Mouse (Mus musculus) ES-E14 (cell line): ENCODE measurements at regions not wholly inside any gene's neighbourhood (a gene's known extent, or its start where the extent isn't known, plus 50 kb on each side); places are given as distances from the start of the nearest gene placed in this dataset.

Experiments
- DNase-seq: peaks from one replicate; pipeline ENCODE4 v3.0.0-alpha.2; 2013; ENCODE audit warnings: low read depth, low spot score
- H3K27ac ChIP-seq: 2 replicates; pipeline ENCODE4 v1.5.1; 2012; ENCODE audit warnings: low read depth, mild to moderate bottlenecking, low read length, moderate library complexity, mixed read lengths; ENCODE audit not compliant: poor library complexity, insufficient read depth, severe bottlenecking
- H3K36me3 ChIP-seq: 2 replicates; pipeline ENCODE4 v1.6.1; 2012; ENCODE audit warnings: mild to moderate bottlenecking, low read length, moderate library complexity, mixed read lengths; ENCODE audit not compliant: control insufficient read depth, poor library complexity, insufficient read depth, severe bottlenecking
- H3K4me1 ChIP-seq, 2 experiments: fragments of 150-350 bp in 1 of 2; sonication (generic) in 1 of 2; 2 replicates each; pipeline ENCODE4 v1.6.1; 2012; ENCODE audit warnings: low read length in 2 of 2, mild to moderate bottlenecking in 1 of 2, mixed read lengths in 1 of 2; ENCODE audit not compliant: control insufficient read depth in 2 of 2, insufficient read depth in 2 of 2, poor library complexity in 1 of 2
- H3K4me3 ChIP-seq, 2 experiments: fragments of 150-350 bp in 1 of 2; sonication (generic) in 1 of 2; 2 replicates each; pipeline ENCODE4 v1.5.1; 2012; ENCODE audit warnings: low read length in 2 of 2, low read depth in 1 of 2, mild to moderate bottlenecking in 1 of 2, mixed read lengths in 1 of 2; ENCODE audit not compliant: insufficient read depth in 1 of 2, poor library complexity in 1 of 2, severe bottlenecking in 1 of 2
- H3K9ac ChIP-seq: 2 replicates; pipeline ENCODE4 v1.6.1; 2012; ENCODE audit warnings: low read depth, mild to moderate bottlenecking, low read length, mixed read lengths; ENCODE audit not compliant: poor library complexity, insufficient read depth, severe bottlenecking
- H3K9me3 ChIP-seq: fragments of 150-350 bp; sonication (generic); 2 replicates; pipeline ENCODE4 v1.6.1; 2012; ENCODE audit warnings: low read depth, mild to moderate bottlenecking, low read length; ENCODE audit not compliant: control insufficient read depth, insufficient read depth
- CHD2 ChIP-seq: IDR thresholded peaks from 2 replicates; pipeline ENCODE4 v1.6.1; 2014; ENCODE audit warnings: mild to moderate bottlenecking, low read depth, low read length, inconsistent platforms
- HCFC1 ChIP-seq: IDR thresholded peaks from 2 replicates; pipeline ENCODE4 v1.6.1; 2012; ENCODE audit warnings: low read length, inconsistent platforms, borderline replicate concordance; ENCODE audit not compliant: insufficient read depth
- MAFK ChIP-seq: IDR thresholded peaks from 2 replicates; pipeline ENCODE4 v1.6.1; 2014; ENCODE audit warnings: mild to moderate bottlenecking, low read depth, low read length, inconsistent platforms; ENCODE audit not compliant: insufficient read depth
- ZC3H11A ChIP-seq: IDR thresholded peaks from 2 replicates; pipeline ENCODE4 v1.6.1; 2012; ENCODE audit warnings: low read depth, mild to moderate bottlenecking, inconsistent platforms, low read length, borderline replicate concordance
- ZNF384 ChIP-seq: IDR thresholded peaks from 2 replicates; pipeline ENCODE4 v1.6.1; 2012; ENCODE audit warnings: low read depth, low read length, inconsistent platforms
- in situ Hi-C, 2 experiments: fragments of 600-800 bp; cut with MboI; formaldehyde crosslinking; loops; one replicate each; pipeline ENCODE4 v1.15.1; 2025; ENCODE audit warnings: low sequenced_read_pairs in 2 of 2, inconsistent platforms in 1 of 2; ENCODE audit not compliant: unreplicated experiment in 2 of 2

DNA sequence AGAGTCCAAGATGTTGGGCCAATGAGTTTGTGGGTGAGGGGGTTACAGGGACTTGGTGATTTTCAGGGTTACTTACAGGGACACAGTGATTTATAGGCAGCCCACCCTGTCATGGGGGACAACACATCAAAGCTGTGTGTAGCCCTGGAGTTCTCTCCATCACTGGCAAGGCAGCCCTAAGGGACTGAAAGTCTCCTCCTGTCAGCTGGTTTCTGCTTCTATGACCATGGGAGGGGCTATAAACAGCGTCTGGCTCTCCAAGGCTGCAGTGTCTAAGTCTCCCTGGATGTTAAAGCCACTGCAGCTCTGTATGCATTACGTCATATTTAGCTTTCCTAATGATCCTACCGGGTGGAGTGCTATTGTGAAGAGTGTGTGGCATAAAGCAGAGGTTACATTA lies 66.2 kb upstream of the Zfp644 start:
- H3K36me3 ChIP-seq: no peaks in the 10 kb centered on the region
- H3K4me1 ChIP-seq: peaks cover 0 to 8% of the 10 kb centered on the region in 2 experiments; a peak in 1 of 4 replicates
- DNase-seq: no peak
- H3K9ac ChIP-seq: no peak overlapping the region
- in situ Hi-C loops: loop anchor here in 1 of 2 experiments (25.0 kb wide), 1 partner anchor 301 kb away; the partner anchor contains the start of gene Barhl2
- no peak for TF ChIP-seq MAFK
- TF ChIP-seq HCFC1: no peak
- TF ChIP-seq ZC3H11A: no peak
- TF ChIP-seq CHD2: no peak
- TF ChIP-seq ZNF384: no peak
- no peak overlapping the region for H3K4me3 ChIP-seq
- no peak overlapping the region for H3K27ac ChIP-seq
- no peaks in the 10 kb centered on the region for H3K9me3 ChIP-seq

DNA sequence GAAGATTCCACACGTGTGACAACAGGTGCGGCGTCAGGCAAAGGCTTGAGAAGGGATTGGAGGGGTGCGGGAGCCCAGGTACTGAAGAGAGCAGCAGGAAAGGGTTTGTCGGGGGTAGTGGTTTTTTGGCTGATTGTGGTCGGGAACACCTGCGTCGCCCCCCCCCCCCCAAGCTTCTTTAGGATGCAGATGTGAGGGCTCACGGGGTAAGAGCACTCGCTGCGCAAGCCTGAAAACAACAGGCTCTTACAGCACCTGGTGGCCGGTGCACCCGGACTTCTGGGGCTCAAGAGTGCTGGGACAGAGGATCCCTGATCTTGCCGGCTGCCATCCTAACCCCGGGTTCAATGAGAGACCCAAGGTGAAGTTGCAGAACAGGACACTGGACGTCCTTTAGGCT lies 60.9 kb upstream of the Zfp644 start:
- H3K4me1 ChIP-seq: peaks cover 0 to 19% of the 10 kb centered on the region in 2 experiments; a peak in 2 of 4 replicates
- TF ChIP-seq ZNF384: no peak
- TF ChIP-seq MAFK: no peak
- no peak for TF ChIP-seq ZC3H11A
- no peak for TF ChIP-seq CHD2
- no peak for TF ChIP-seq HCFC1
- H3K4me3 ChIP-seq: no peak overlapping the region
- in situ Hi-C loops: loop anchor here in 1 of 2 experiments (25.0 kb wide), 1 partner anchor 296 kb away; the partner anchor contains the start of gene Barhl2
- H3K9ac ChIP-seq: no peak overlapping the region
- H3K36me3 ChIP-seq: no peaks in the 10 kb centered on the region
- H3K9me3 ChIP-seq: no peaks in the 10 kb centered on the region
- DNase-seq: no peak
- no peak overlapping the region for H3K27ac ChIP-seq

DNA sequence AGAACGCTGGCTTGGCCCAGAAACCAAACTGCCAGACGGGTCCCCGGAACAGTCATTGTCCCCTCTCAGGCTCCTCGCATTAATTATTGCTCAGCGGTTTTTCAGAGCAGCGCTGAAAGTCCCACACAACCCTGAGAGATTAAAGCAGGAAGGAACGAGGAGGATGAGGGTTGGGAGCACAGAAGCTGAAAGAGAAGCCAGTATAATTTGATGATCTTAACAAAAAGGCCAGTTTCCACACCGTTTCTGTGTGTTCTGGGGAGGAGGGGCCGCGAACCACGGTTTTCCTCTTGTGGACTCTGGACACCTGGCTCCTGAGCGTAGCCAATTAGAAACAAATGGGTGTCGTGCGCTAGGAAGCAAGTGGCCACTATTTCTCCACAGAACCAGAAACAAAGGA lies 60.3 kb upstream of the Zfp644 start:
- H3K27ac ChIP-seq: no peak overlapping the region
- peaks cover 2 to 23% of the 10 kb centered on the region in 2 experiments; a peak in 2 of 4 replicates for H3K4me1 ChIP-seq
- no peaks in the 10 kb centered on the region for H3K36me3 ChIP-seq
- TF ChIP-seq CHD2 (no peak), ZC3H11A (no peak), MAFK (0 out of 2 replicates have a peak, but pooled peaks have one; percentile 17)
- in situ Hi-C loops: loop anchor here in 1 of 2 experiments (25.0 kb wide), 1 partner anchor 295 kb away; the partner anchor contains the start of gene Barhl2
- H3K9me3 ChIP-seq: no peaks in the 10 kb centered on the region
- H3K9ac ChIP-seq: no peak overlapping the region
- H3K4me3 ChIP-seq: peak overlapping the region; percentile 11 to 44; a peak in 3 of 4 replicates
- no peak for DNase-seq

DNA sequence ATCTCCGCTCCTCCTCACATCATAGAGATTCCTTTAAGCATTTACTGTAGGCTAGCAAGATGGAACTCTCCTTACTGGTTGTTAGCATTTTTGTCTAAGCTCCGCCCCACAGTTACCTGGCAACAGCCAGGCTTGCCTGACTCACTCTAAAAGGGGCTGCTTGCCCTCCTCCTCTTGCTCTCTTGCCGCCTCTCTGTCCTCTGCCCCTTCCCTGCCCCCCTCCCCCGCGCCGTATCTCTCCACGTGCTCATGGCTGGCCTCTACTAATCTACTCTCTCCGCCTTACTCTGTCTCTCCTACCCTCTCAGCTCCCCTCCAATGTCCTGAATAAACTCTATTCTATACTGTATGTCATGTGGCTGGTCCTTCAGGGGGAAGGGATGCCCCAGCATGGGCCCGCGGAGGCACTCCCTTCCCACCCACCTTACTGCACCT lies 59.9 kb upstream of the Zfp644 start:
- H3K36me3 ChIP-seq: no peaks in the 10 kb centered on the region
- in situ Hi-C loops: loop anchor here in 1 of 2 experiments (25.0 kb wide), 1 partner anchor 295 kb away; the partner anchor contains the start of gene Barhl2
- peaks cover 2 to 19% of the 10 kb centered on the region in 2 experiments; a peak in 3 of 4 replicates for H3K4me1 ChIP-seq
- TF ChIP-seq ZNF384 (no peak), MAFK (no peak), ZC3H11A (no peak)
- H3K27ac ChIP-seq: no peak overlapping the region
- peak overlapping the region; percentile 14 to 34; a peak in 2 of 4 replicates for H3K4me3 ChIP-seq
- H3K9ac ChIP-seq: no peak overlapping the region
- DNase-seq: no peak
- H3K9me3 ChIP-seq: no peaks in the 10 kb centered on the region

DNA sequence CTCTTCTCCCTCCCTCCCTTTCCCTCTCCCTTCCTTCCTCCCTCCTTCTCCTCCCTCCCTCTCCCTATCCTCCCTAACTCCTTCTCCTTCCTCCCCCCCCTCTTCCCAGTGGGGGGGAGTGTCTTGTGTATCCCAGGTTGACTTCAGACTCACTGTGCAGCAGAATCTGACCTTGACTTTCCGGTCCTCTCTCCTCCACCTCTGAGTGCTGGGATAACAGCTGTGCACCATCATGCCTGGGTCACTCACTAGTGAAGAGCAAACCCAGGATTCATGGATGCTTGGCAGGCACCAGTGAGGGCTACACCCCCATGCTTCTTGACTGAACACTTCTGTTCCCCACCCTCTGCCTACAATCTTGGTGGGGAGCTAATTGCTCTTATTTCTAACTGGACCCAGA lies 56.2 kb upstream of the Zfp644 start:
- no peak for TF ChIP-seq ZNF384
- TF ChIP-seq ZC3H11A: no peak
- no peak for TF ChIP-seq MAFK
- no peak for TF ChIP-seq HCFC1
- no peak for TF ChIP-seq CHD2
- Histone ChIP-seq H3K4me3 (no peak overlapping the region), H3K4me1 (peaks cover 2 to 15% of the 10 kb centered on the region in 2 experiments; a peak in 3 of 4 replicates), H3K36me3 (no peaks in the 10 kb centered on the region), H3K9me3 (no peaks in the 10 kb centered on the region), H3K9ac (no peak overlapping the region), H3K27ac (no peak overlapping the region)
- in situ Hi-C loops: loop anchor here (5.0 to 25.0 kb wide), 2 partner anchors 291 to 296 kb away; partner anchors contain the start of gene Barhl2 (in 2 of the 2)
- no peak for DNase-seq
